Mouse (Mus musculus): ENCODE results near the gene Hist2h2bb. TPM values are rescaled to one million over a fixed set of nuclear protein-coding genes. Genes with fewer than 3 reads are reported as not detected.
"Not testable (repeated sequence)": the region's sequence is repeated elsewhere in the genome, so short reads cannot be mapped to it uniquely, and the experiment has no call there.

The Hist2h2bb gene
- total and polyA plus RNA-seq, 3 experiments = 1.2 to 34.7 (median 34.1) TPM

DNA sequence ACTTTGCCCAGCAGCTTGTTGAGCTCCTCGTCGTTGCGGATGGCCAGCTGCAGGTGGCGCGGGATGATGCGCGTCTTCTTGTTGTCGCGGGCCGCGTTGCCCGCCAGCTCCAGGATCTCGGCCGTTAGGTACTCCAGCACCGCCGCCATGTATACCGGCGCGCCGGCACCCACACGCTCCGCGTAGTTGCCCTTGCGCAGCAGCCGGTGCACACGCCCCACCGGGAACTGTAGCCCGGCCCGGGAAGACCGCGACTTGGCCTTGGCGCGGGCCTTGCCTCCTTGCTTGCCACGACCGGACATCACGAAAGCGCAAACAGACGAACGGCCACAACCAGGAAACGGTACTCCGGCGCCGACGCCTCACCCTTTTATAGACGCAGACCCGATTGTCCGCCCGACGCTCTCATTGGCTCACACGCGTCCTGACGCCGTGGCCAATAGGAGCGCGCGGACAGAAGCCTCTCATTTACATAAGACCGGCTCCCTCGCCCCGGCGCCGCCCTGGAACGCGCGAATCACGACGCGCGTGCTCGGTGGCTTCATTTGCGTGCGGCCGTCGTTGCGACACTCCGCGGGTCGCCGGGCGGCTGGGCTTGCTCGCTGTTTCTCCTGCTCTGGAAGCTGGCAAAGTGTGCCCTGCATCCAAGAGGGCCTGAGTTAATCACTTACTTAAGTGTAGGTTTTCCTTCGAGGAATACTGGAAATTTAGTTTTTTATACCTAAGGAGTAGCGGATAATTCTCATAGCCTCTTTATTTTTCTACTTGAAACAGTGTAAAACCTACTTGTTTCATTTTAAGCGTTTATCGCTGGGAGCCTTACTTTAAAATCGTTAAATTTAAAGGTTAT is 29.4 kb upstream of the Hist2h2bb start, which contains the start of gene Hist2h2aa2:
Gene Hist2h2aa2 (minus strand): TSS at position 328 of the 850 bp plus-strand sequence.
- 3% methylated on average over 25 of the region's 85 CpGs for WGBS
- not testable (repeated sequence) for H3K36me3 ChIP-seq (ENCODE audit: control insufficient read depth, insufficient read depth, low read length); H3K4me1 ChIP-seq (ENCODE audit: control insufficient read depth, insufficient read depth, low read length)

DNA sequence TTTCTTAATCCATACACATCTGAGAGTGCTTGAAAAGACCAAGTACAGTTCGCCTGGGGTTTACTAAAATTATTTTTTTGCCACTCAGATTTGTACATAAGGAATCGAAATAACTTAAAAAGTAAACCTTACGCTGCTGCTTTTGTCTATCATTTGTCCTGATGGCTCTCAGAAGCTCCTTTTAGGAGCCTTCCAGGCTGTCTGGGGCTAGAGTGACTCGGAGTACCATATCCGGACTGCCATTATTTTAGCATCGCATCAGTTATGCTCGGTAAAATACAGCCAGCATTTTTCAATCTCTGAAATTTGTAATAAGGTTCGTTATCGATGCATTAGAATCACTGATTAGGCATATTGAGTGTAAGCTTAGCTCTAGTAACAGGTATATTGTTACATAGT is 28.8 kb upstream of the Hist2h2bb start:
- WGBS = 79% methylated on average over 9 of the region's 9 CpGs
- TF ChIP-seq EP300 (IDR thresholded peaks at IDR 0.05; ENCODE audit: insufficient read depth, low read depth, low read length) = no peak
- no peak for TF ChIP-seq CTCF (IDR thresholded peaks at IDR 0.05)
- no peak for TF ChIP-seq POLR2A (IDR thresholded peaks at IDR 0.05; ENCODE audit: insufficient read depth, low read depth, low read length)
- Histone ChIP-seq H3K79me2 (replicated peaks; ENCODE audit: control insufficient read depth, insufficient read depth, low read length) (no peaks in the 10 kb centered on the region), H3K9ac (ENCODE audit: low read depth, low read length) (no peak overlapping the region), H3K4me1 (ENCODE audit: control insufficient read depth, insufficient read depth, low read length) (peaks cover 9% of the 10 kb centered on the region), H3K36me3 (ENCODE audit: control insufficient read depth, insufficient read depth, low read length) (peaks cover 8% of the 10 kb centered on the region), H3K27ac (peak overlapping the region; percentile 89), H3K27me3 (ENCODE audit: control insufficient read depth, insufficient read depth, low read length) (no peaks in the 10 kb centered on the region), H3K4me3 (peak overlapping the region; percentile 44)
- intact Hi-C loops (cut with DNase I) = no loop called here
- no peak for DNase-seq

More for the DNA sequence above, 29.4 kb upstream of the Hist2h2bb start, which contains the start of gene Hist2h2aa2:
- H3K27me3 ChIP-seq (ENCODE audit: control insufficient read depth, insufficient read depth, low read length); H3K79me2 ChIP-seq (replicated peaks; ENCODE audit: control insufficient read depth, insufficient read depth, low read length); intact Hi-C loops (cut with DNase I): not testable (repeated sequence)
- Histone ChIP-seq H3K27ac (peak within 1 kb of the TSS; percentile 89), H3K9ac (ENCODE audit: low read depth, low read length) (peak within 1 kb of the TSS; percentile 72), H3K4me3 (peak within 1 kb of the TSS; percentile 60)
- TF ChIP-seq POLR2A (IDR thresholded peaks at IDR 0.05; ENCODE audit: insufficient read depth, low read depth, low read length) = peak; percentile 84
- DNase-seq = peak; percentile 97

DNA sequence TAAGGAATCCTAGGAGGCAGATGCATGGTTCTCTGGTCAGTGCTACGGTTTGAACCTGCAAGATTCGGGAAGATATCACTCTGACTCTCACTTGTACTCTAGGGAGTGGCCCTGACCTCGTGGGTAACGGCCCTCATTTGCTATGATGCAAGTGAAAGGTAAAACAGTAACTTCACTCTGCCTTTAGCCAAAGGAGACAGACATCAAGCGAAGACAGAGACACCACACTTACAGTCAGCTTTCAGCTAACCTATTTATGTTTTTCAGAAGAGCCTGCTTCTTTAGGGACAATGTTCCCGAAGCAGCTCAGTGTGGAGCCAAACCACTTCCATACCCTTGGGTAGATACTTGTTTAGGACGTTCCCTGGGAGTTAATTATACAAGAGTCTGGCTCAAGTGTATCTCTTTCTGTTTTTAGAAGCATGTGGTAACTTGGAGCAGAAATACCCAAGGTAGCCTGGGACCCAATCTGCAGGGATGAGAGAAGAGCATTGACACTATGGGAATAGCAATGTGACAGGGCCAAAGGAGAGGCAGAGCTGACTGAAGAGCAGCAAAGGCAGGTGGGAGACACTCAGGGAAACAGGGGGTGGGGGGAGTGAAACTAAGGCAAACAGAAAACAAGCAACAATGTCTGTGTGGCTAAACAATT is 25.5 kb upstream of the Hist2h2bb start:
- intact Hi-C loops (cut with DNase I) = loop anchor here (2.0 kb wide), 1 partner anchor 19 kb away; the partner anchor contains the start of gene Hist2h4
- H3K4me1 ChIP-seq (ENCODE audit: control insufficient read depth, insufficient read depth, low read length) = peaks cover 9% of the 10 kb centered on the region
- H3K4me3 ChIP-seq = no peak overlapping the region; the same call in none of the 2 replicates
- peak in 1 of 2 experiments; percentile 24 for DNase-seq
- H3K9ac ChIP-seq (ENCODE audit: low read depth, low read length) = peak overlapping the region; percentile 72
- no peaks in the 10 kb centered on the region for H3K79me2 ChIP-seq (replicated peaks; ENCODE audit: control insufficient read depth, insufficient read depth, low read length)
- TF ChIP-seq CTCF (IDR thresholded peaks at IDR 0.05) (no peak), POLR2A (IDR thresholded peaks at IDR 0.05; ENCODE audit: insufficient read depth, low read depth, low read length) (peak; percentile 10; the same call in 1 of the 2 replicates), EP300 (IDR thresholded peaks at IDR 0.05; ENCODE audit: insufficient read depth, low read depth, low read length) (no peak)
- no peaks in the 10 kb centered on the region for H3K27me3 ChIP-seq (ENCODE audit: control insufficient read depth, insufficient read depth, low read length)
- peak overlapping the region; percentile 100 for H3K27ac ChIP-seq
- peaks cover 10% of the 10 kb centered on the region for H3K36me3 ChIP-seq (ENCODE audit: control insufficient read depth, insufficient read depth, low read length)
- 66% methylated on average over 7 of the region's 7 CpGs for WGBS

DNA sequence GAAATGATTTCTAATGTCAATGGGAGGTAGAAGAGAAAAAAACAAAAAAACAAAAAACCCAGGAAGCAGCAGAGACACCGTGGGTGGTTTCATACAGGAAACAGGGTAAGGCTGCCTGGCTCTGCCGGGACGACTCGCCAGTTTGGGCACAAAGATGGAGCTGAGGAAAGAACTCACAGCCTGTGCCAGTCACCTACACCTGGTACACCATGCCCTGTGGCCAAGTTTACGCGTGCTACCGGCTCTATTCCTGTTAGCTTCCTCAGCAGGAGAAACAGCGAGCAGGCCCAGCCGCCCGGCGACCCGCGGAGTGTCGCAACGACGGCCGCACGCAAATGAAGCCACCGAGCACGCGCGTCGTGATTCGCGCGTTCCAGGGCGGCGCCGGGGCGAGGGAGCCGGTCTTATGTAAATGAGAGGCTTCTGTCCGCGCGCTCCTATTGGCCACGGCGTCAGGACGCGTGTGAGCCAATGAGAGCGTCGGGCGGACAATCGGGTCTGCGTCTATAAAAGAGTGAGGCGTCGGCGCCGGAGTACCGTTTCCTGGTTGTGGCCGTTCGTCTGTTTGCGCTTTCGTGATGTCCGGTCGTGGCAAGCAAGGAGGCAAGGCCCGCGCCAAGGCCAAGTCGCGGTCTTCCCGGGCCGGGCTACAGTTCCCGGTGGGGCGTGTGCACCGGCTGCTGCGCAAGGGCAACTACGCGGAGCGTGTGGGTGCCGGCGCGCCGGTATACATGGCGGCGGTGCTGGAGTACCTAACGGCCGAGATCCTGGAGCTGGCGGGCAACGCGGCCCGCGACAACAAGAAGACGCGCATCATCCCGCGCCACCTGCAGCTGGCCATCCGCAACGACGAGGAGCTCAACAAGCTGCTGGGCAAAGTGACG is 24.3 kb upstream of the Hist2h2bb start, which contains the start of gene Hist2h2aa1:
Gene Hist2h2aa1 (plus strand): TSS at position 495 of the 884 bp plus-strand sequence.
- Histone ChIP-seq H3K4me3 (peak within 1 kb of the TSS; percentile 87), H3K27ac (peak within 1 kb of the TSS; percentile 100), H3K9ac (ENCODE audit: low read depth, low read length) (peak within 1 kb of the TSS; percentile 93)
- WGBS = under 1% methylated on average over 41 of the region's 88 CpGs
- H3K36me3 ChIP-seq (ENCODE audit: control insufficient read depth, insufficient read depth, low read length); intact Hi-C loops (cut with DNase I); H3K4me1 ChIP-seq (ENCODE audit: control insufficient read depth, insufficient read depth, low read length); H3K27me3 ChIP-seq (ENCODE audit: control insufficient read depth, insufficient read depth, low read length); H3K79me2 ChIP-seq (replicated peaks; ENCODE audit: control insufficient read depth, insufficient read depth, low read length): not testable (repeated sequence)
- peak; percentile 91 for TF ChIP-seq POLR2A (IDR thresholded peaks at IDR 0.05; ENCODE audit: insufficient read depth, low read depth, low read length)
- peak; percentile 39; the same call in 1 of the 2 replicates for TF ChIP-seq EP300 (IDR thresholded peaks at IDR 0.05; ENCODE audit: insufficient read depth, low read depth, low read length)
- DNase-seq = peak; percentile 92 to 93

DNA sequence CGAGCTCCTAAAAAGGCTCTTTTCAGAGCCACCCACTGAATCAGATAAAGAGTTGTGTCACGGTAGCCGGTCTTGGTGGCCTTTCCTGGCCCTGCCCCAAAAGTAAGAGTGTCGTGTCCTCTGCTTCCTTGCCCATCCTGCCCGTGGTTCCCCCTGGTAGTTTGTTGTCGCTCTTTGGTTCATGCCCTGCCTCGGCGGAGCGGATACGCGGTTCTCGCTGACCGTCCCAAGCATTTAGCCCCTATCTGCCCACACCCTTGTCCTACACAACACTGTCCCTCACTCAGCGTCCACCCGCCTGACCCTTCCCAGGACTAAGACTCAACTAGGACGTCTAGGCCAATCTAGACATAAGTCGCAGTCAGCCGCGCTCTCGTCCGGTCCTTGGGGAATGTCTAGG is 23.5 kb upstream of the Hist2h2bb start:
- H3K36me3 ChIP-seq (ENCODE audit: control insufficient read depth, insufficient read depth, low read length); H3K27ac ChIP-seq; DNase-seq; H3K27me3 ChIP-seq (ENCODE audit: control insufficient read depth, insufficient read depth, low read length); H3K79me2 ChIP-seq (replicated peaks; ENCODE audit: control insufficient read depth, insufficient read depth, low read length); H3K4me1 ChIP-seq (ENCODE audit: control insufficient read depth, insufficient read depth, low read length); intact Hi-C loops (cut with DNase I): not testable (repeated sequence)
- peak overlapping the region; percentile 30; the same call in 1 of the 2 replicates for H3K4me3 ChIP-seq
- WGBS = under 1% methylated on average over 10 of the region's 21 CpGs
- peak overlapping the region; percentile 78 for H3K9ac ChIP-seq (ENCODE audit: low read depth, low read length)

DNA sequence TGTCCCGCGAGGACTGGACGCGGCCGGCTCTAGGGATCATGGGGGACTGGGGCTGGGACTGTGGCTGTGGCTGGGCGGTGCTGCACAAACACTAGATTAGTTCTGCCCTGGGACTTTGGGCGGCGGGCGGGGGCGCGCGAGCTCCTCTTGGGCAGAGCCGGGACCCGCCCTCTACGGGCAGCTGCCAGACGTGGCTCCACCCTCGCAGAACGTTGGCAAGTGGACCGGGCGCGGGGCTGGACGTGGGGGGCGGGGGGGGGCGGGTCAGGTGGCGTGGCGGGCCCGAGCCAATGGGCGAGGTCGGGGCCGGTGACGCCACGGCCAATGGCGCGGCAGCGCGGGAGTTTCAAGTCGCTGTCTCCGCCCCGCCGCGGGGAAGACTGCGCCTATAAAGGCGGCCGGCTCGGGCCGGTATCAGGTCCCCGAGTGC is 23.1 kb upstream of the Hist2h2bb start, which contains the start of gene Hist2h3c1:
Gene Hist2h3c1 (plus strand): TSS at position 259 of the 430 bp plus-strand sequence.
- H3K79me2 ChIP-seq (replicated peaks; ENCODE audit: control insufficient read depth, insufficient read depth, low read length); H3K4me1 ChIP-seq (ENCODE audit: control insufficient read depth, insufficient read depth, low read length); H3K27me3 ChIP-seq (ENCODE audit: control insufficient read depth, insufficient read depth, low read length); H3K27ac ChIP-seq; H3K36me3 ChIP-seq (ENCODE audit: control insufficient read depth, insufficient read depth, low read length); intact Hi-C loops (cut with DNase I): not testable (repeated sequence)
- WGBS = 0% methylated on average over 5 of the region's 47 CpGs
- H3K4me3 ChIP-seq = peak within 1 kb of the TSS; percentile 30; the same call in 1 of the 2 replicates
- peak within 1 kb of the TSS; percentile 78 for H3K9ac ChIP-seq (ENCODE audit: low read depth, low read length)
- peak in 1 of 2 experiments; percentile 25 for DNase-seq

Measured in heart, adult 2 months (tissue).